Mouse (Mus musculus): ENCODE results near the gene Unc79.

The Unc79 gene

DNA sequence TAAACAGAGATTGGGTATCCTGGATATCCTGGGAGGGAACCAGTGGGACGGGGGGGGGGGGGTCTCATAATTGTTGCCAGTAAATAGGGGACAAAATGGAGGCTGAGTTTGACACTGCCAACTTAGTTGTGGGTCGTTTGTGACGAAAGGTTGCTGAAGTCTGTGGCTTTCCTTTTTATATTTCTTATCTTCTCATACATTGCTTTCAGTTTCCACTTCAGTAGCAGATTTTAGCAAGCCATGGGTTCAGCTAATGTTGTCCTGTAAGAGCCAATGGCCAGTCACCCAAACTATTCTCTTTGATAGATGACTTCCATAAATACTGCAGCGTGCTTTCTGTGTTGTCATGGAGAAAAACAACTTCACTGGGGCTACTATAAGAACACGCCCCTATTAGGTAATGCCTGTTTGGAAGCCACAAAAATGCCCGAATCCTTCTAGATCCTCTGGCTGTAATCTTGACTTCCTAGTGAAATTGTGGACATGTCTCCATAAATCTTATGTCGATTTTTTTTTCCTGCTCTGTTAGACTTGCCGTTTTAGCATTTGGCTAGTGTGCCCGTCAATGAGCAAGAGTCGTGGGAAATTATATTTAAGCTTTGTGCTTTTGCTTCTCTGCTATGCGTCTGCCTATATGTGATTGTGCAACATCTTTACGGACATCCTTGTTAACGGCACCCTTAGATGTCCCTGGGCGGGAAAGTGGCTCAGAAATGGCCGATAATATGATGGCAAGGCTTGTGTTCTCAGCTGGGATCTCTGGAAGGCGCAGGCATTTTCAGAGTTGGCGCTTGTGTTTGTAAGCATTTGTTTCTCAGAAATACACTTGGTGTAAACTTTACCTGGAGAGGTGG, 181.0 kb downstream of the Unc79 start:
- no peak for DNase-seq

DNA sequence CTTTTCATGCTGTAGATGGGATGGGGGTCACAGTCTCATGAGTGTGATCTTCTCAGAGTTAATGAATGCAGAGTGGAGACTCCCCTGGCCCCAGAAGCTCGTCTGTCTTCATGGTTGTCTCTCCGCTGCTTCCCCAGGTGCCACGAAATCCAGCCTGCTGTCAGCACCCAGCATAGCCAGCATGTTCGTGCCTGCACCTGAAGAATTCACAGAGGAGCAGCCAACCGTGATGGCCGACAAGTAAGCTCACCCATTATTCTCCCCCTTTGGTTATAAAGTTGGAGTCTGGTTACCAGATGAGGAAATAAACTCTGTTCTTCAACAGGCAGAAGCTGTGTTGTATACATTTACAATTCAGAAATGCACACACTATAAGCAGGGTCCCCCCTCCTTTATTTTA, 182.8 kb downstream of the Unc79 start:
- no peak for DNase-seq

DNA sequence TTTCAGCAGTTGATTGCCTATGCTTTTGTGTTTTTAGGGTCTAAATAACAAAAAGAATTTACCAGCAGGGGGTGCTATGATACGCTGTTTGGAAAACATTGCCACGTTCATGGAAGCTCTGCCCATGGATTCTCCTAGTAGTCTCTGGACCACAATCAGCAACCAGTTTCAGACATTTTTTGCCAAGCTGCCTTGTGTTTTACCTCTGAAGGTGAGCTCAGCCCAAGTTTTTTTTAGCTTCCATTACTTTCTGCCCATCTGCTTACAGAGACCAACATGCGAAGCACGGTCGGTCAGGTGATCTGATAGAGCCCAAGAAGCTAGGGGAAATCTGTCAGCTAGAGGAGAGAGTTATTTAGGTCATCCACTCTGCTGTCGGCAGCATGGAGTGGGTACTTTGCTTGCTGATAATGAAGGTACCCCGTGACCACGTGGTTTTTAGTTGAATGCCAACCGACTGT, 193.9 kb downstream of the Unc79 start:
- DNase-seq = peak; percentile 84

DNA sequence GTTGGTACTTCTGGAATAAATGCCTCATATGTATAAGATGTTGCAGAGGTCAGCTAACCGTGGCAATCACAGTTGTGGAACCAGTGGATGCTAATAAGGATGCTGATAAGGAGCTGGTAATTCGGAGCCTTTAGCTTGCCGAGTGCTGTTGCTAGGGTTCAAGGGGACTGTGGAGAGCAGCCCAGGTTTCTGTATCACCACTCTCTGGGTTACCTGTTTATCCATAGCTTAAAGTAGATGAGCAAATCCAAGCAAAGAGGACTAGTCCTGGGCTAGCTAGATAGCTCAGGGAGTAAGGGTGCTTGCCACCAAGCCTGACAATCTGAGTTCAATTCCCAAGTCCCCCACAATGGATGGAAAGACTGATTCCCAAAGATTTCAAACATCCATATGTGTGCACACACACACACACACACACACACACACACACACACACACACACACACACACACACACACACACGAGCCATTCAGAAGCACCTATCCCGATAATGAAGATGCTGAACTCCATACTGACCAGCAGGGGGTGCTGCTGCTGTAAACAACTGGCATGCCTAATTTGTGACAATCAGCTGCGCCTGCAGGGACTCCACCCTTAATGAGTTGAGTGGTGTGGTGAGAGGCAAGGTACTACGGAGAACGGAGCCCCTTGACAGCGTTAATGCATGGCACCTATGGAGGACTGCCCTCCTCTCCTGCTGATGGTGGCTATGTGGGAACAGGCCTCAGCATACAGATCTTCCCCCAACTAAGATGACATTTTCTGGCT, 195.3 kb downstream of the Unc79 start:
- DNase-seq = peak; percentile 88

DNA sequence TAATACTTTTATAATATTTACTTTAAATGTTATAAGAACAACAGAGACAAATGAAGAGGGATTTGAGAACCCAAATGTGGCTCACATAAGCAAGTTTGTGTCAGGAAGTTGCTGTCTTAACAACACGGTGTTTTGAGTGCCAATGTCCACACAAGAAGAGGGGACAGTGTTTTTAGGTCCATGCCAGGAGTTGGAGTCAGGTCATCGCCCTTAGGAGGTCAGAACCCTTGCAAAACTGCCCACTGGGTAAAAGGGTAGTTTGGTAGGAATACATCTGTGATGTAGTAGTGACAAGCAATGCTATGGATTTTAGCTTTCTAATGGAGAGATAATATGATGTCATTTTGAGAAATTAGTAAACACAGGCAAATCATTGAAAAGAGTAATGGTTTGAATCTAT, 201.6 kb downstream of the Unc79 start:
- DNase-seq = no peak

DNA sequence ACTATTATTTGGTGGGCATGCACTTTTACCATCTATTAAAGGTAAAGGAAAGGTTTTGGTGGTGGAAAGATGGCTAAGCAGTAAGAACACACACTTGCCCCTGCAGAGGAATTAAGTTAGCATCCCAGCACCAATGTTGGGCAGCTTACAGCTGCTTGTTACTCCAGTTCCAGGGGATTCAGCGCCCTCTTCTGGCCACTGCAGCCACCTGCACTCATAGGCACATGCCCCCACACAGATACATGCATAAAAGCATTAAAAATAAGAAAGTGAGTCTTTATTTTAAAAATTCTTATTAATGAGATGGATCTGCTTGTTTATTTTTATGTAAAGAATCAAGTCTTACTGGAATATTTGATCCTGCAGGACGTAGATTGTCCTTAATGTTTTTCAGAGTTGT, 206.3 kb downstream of the Unc79 start:
- DNase-seq = no peak

DNA sequence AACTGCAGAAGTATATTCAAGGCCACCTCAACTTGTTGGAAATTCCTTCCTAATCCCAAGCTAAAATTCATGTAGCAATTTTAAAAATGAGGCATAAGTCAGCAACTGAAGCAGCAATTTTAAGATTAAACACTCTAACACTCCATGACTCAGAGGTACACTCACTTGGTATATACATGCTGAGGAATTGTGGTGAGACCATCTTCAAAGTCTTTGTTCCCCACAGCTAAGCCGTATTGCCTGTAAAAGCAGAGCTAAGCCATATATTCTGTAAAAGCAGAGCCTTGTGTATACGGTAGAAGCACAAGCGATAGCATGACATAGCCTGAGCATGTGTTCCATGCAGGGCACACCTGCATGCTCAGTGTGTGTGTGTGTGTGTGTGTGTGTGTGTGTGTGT, 206.7 kb downstream of the Unc79 start:
- DNase-seq = peak; percentile 49

DNA sequence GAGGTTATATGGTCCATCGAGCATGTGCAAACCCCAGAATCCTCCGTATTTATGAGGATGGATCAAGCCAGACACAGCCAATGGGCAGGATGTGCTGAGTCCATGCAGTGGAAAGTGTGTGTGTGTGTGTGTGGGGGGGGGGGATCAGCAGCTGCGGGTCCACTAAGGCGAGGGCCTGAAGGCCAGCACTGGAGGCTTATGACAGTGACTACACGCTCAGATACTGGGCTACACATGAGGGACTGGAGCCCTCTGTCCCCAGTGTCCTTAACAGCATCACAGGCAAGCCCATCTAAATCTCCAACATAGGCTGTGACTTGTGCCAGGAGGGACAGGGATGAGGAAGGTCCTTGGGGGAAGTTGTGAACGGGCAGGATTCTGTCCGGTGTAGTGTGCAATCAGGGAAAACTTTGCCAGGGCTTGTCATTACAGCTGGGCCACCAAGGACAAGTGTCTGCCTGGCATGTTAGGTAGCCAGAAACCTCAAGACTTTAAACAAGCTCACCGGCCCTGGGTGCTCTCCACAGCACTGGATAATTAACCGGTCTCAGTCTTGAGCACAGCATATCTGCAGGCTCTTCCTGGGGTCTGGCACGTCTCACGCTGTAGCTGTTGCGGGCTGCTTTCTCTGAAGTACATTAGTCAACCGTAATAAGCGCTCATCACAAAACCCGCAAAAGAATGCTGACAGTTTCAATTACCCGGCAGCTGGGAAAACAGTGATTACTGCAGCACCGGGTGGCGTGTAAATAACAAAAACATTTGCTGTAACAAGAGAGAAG, 208.7 kb downstream of the Unc79 start:
- peak; percentile 79 for DNase-seq

DNA sequence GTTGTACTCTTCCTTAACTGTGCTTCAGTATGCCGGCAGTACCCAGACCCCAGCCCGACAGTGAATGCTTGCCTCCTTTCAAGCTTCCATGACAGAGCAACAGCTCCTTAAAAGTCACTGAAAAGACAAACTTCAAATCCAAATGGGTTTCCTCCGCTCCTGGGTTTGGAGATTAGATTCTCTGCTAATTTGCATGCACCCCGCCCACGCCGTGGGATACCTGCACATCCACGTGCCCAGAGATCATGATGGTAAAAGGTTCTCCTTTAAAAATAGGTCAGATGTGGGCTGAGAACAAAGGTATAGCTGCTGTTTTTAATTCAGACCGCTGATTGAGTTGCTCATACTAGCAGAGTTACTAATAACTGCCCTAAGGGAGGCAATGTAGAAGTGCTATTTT, 210.4 kb downstream of the Unc79 start:
- no peak for DNase-seq

DNA sequence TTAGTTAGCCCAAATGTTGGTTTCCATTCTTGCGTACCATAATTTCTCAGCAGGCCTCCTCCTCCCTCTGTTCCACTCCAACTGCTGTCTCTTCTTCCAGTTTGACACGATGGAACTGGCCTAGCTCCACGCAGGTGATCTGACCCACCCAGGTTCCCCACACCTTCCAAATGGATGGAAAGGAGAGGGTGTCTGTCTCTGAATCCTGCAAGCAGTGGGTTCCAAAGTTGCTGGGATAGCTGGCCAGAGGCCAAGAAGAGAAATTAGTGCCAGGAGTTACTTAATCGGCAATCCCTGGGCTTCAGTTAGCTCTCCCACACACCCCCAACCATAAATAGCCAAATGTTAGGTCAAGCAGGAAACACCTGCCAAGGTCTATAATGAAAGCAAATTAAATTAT, 212.1 kb downstream of the Unc79 start:
- DNase-seq = no peak

DNA sequence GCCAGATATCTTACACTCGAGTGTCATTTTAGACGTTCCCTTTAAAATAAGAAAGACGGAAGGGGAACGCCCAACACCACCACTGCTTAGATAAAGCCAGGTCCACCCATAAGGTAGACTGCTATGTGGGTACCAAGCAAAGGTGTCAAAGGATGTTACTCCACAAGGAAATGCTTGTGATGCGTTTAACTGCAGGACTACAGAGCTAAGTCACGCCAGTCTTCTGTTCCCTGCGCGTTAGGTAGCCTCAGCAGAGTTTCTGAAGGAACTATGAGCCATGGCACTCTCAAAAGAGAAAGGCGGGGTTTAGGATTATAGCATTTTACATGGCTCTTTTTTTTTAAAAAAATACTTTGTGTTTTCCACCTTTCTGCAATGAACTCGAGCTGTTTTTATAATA, 214.9 kb downstream of the Unc79 start:
- DNase-seq = no peak

DNA sequence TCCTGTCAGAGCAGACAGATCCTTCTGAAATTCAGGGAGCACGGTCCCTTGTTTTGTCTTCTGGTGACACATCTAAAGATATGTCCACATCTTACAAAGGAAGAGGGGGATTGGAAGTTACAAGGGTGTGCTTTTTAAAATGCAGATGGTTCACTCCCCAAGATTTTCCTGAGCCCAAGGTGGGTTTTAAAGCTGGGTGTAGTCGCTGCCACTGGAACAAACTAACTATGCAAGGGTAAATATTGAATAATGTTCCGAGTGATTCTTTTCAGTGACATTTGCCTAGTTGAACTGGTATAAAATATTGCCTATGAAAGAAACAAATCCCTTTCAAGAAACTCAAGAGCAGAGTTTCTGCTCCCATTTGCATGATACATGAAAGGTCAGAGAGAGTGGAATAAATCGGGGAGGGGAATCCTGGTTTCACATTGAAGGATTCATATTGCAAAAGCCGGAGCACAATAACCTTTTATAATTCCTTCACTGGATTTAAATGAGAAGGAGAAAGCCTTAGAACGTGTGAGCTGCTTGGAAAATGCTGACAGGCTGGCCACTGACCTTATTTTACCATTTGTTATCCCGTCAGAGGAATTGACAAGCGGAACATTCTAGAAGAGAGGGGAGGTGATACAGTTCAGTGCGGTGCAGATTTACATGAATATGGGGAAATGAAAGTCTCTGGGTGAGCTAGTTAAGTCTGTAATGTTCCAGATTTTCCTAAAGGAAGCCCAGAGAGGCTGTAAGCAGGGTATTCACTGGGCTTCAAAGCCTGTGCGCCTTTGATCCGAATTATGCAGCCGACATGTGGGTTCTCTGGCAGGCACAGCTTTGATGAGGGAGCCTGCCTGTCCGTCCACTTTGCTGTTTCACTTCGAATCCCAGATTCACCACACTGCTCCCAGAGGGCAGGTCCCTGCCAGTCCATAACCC, 215.7 kb downstream of the Unc79 start:
- DNase-seq = peak; percentile 26

DNA sequence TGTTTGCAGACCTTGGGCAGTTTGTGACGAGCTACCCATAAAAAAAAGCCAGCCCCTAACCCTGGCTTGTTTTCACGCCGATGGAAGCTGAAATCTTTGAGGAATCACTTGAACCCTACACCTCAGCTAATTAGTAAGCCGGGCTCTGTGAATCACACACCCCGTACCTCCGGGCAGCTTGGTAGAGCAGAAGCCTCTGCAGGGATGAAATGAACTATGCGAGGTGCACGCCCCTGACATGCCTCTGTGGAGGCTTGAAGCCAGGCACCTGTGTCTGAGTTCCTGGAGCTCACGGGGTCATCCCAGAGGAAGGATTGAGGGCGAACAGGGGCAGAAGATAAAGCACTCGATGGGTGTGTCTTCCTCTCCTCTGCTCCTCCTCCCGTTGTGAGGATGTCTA, 220.2 kb downstream of the Unc79 start:
- no peak for DNase-seq

DNA sequence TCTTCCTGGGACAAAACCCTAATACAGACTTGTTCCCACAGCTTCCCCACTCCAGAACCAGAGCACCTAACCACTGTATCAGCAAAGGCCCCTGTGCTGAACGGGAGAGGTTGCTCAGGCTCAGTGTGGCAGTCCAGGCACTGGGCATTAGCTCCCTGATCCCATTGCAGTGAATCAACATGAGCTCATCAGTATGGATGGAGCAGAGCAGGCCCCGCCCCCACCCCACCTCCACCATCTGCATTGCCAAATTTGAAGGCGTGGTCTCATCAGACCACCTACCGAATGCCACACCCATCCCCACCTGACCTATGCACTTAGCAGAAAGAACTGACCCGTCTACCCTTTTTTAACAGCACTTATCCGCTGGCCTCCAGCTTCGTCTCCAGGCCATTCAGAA, 234.4 kb downstream of the Unc79 start:
- DNase-seq = no peak

DNA sequence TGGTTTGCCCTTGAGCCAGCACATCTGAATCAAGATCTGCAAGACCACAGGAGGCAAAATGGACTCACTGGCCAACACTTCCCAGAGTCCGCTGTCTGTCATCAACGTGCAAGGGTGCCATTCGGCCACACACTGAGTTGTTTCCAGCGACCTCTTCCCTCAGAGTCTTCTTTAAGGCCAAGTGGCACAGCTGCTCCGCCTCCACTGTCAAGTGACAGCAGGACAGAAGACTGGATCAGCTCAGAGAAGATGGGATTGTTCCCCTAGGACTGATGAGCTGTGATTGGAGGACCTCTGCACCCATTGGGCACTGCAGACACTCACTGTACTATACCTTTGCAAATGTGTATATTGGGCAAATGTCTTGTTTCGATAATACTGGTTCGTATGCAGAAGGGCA, 238.4 kb downstream of the Unc79 start:
- DNase-seq = no peak

DNA sequence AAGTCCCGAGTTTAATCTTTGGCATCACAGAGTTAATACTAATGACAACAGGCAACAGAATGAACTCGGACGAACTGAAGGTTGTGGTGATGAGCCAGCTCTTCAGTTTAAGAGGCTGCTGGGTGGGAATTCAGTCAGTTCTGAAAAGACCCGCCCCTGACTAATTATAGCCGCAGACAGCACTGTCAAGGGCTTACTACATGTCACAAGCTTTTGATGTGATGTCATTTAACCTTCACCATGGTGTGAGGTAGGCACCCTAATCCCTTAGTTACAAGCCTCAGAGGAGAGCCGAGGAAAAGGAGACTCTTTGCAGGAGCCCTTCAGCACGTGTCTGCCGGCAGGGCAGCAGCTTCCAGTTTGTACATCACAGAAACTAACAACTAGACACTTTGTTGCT, 239.6 kb downstream of the Unc79 start:
- DNase-seq = no peak

DNA sequence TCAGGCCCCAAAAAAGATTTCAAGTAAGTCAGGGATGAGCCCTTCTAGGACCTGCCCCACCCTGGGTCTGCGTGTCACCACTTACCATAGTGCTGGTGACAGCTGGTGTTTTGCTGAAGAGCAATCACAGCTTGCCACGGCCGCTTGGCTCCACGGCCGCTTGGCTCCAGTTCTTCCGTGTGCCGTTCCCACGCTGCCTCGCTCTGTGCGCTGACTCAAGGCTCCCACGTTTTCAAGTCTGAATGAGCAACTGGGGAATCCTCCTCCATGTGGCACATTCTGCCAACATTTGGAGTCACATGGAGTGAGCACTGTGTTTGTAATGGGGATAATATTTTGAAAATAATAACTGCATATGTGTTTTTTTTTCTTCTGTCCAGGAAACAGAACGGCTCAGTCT, 241.1 kb downstream of the Unc79 start:
- no peak for DNase-seq

DNA sequence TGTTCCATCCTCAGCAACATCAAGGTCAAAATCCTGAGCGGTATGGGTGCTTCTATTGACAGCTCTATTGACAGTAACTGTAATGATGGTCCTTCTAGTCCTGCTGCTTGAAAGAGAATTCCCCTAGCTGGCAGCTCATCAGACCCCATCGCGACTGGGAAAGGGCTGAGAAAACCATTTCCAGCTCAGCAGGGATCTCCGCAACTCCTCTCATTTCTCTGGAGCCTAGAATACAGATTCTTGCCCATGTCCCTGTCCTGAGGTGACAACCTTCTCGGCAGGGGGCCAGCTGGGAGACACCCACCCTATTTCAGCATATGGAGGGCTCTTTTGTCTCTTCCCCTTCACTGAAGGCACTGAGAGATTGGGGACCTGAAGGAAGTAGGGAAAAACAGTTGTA, 244.3 kb downstream of the Unc79 start:
- no peak for DNase-seq

DNA sequence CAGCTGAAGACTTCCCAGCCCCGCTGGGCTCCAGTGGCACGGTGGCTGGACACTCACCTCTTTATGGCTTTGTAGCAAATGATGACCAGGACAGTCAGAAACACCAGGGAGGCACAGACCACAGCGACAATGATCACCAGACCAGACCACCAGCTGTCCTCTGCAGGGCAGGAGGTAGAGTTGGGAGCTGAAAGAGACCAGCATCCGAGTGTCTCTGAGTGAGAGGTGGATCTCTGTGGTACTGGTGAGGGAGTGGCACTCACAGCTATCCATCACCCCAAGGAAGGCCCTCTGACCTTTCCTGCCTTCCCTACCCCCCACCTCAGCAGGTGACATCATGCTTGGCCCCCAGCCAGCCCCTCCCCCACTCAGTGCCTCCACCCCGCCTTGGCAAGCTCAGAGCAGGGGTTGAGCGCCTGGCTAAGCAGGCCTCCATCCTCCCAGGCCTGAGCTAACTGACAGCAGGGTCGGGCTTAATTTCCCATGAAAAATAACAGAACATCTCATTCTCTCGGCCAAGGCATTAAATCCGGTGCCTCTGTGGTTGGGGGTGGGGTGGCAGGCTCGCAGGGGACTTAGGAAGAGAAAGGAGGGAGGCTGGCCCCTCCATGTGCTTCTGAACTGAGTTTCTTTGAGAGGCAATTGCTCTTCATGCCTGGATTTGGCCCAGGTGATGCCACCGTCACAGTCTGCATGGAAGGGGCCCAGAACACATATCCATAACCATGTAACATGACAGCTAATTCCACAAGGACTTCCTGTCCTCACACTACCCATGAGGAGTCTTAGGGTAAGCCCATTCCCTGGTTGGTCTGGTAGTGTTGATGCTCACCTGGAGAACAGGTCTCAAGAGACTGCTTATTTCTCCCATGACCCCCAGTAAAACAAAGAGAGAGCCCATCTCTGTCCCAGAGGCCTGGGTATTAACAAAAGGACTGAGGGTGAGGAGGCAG, 254.2 kb downstream of the Unc79 start:
- DNase-seq = peak; percentile 81

DNA sequence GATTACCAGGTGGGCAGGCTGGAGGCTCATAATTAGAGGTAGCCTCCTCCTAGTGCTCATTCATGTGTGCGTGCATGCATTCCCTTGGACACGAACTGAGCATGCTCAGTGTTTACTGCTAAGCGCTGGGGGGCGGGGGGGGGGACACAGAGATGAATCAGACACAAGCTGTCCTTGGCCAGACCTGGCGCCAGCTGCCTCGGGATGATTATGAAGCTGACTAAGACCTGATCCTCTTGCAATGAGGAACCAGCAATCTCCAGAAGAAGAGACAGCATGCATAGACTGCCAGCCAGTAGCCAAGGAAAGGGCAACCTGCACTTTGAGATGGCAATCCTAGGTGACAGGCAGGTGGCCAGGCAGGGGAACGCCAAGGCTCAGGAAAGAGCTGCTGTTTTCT, 256.9 kb downstream of the Unc79 start:
- peak; percentile 68 for DNase-seq

DNA sequence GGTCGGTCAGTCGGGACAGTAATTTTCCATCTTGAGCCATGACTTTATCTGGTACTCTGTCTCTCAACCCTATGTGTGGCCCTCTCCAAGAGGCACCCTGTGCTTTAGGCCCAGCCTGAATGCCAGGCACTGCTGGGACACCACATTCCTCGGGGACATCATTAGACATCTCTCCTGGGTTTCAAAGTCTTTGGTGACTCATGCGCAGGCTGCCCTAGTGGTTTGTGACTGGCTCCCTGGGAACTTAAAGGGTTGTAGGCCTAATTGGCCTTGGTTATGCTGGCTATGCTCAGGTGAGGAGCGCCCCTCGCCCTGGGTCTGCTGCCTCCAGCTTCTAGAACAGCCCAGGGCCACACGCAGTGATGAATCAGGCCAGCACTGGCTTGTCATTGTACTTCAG, 260.9 kb downstream of the Unc79 start:
- DNase-seq = no peak

All from retina, postnatal 1 day (tissue).